Mouse (Mus musculus): ENCODE data around the gene Ncapd2. TPM values are rescaled to one million over a fixed set of nuclear protein-coding genes. Genes with fewer than 3 reads are reported as not detected.

The Ncapd2 gene
- polyA plus RNA-seq, 1 experiment from 2014 or later = 142 TPM

DNA sequence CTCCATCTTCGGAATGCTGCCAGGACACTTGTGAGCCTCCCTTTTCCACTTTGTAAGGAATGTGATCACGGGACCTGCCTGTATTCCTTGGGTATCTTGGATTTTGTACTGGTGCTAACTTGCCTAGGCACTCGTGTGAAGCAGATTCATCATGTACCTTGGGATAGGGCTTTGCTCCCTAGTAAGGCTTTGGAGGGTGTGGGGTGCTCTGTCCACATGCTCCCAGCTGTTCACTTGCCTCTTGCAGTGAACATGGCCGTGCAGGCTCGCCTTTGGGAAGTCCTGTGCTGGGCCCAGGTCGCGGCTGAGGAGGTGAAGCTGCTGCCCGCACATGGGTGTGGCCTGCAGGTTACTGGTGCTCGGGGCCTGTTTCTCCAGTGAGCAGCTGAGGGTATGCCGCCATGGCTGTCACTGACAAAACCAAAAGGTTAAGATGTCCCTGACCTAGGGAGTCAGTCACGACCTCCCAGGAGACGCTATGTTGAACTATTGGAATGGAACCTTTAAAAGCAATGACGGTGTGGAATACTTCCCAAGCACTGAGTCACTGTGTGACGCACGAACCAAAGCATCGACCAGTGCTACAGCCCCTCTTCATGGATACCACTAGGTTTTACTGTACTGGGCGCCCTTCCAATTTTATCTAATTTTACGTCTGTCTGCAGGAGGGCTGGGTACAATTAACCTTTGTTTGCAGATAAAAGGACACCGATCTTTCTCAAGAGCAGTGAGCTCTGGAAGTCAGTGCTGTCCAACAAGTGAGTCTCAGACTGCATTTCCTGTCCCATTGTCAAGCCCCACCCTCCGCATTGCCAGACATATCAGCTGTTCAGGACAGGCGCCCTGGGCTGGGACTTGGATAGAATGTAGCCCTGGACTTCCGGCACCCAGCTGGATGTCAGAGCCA lies 30.4 kb downstream of the Ncapd2 start:
- H3K27ac ChIP-seq = peak overlapping the region; percentile 60; the same call in 1 of the 2 replicates
- no peak for ATAC-seq (ENCODE audit: low FRiP score)
- peaks cover 40% of the 10 kb centered on the region for H3K4me1 ChIP-seq
- no peaks in the 10 kb centered on the region for H3K9me3 ChIP-seq (replicated peaks)
- no peaks in the 10 kb centered on the region for H3K27me3 ChIP-seq
- H3K4me3 ChIP-seq = no peak overlapping the region
- peaks cover 46% of the 10 kb centered on the region for H3K36me3 ChIP-seq
- WGBS = 17% methylated on average over 22 of the region's 22 CpGs
- H3K4me2 ChIP-seq (replicated peaks) = no peak overlapping the region
- peak overlapping the region; percentile 9; the same call in 1 of the 2 replicates for H3K9ac ChIP-seq

DNA sequence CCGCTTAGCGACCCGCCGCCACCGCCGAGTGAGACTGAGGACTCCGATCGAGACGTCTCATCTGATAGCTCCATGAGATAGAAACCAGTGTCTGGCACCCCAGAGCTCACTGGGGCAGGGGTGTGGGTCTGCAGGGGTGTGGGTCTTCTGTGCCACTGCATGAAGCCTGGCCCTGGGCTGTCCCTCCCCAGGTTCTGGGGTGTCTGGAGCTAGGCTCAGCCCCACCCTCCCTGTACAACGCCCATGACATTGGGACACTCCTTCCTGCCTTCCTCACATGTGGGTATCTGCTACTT lies 31.0 kb downstream of the Ncapd2 start:
- 0 out of 2 replicates have a peak overlapping the region, but pooled peaks have one; percentile 17 for H3K27ac ChIP-seq
- peaks cover 37% of the 10 kb centered on the region for H3K4me1 ChIP-seq
- ATAC-seq (ENCODE audit: low FRiP score) = no peak
- H3K36me3 ChIP-seq = peaks cover 46% of the 10 kb centered on the region
- H3K4me2 ChIP-seq (replicated peaks) = no peak overlapping the region
- H3K9ac ChIP-seq = no peak overlapping the region
- H3K9me3 ChIP-seq (replicated peaks) = no peaks in the 10 kb centered on the region
- 65% methylated on average over 10 of the region's 10 CpGs for WGBS
- no peak overlapping the region for H3K4me3 ChIP-seq
- H3K27me3 ChIP-seq = no peaks in the 10 kb centered on the region

DNA sequence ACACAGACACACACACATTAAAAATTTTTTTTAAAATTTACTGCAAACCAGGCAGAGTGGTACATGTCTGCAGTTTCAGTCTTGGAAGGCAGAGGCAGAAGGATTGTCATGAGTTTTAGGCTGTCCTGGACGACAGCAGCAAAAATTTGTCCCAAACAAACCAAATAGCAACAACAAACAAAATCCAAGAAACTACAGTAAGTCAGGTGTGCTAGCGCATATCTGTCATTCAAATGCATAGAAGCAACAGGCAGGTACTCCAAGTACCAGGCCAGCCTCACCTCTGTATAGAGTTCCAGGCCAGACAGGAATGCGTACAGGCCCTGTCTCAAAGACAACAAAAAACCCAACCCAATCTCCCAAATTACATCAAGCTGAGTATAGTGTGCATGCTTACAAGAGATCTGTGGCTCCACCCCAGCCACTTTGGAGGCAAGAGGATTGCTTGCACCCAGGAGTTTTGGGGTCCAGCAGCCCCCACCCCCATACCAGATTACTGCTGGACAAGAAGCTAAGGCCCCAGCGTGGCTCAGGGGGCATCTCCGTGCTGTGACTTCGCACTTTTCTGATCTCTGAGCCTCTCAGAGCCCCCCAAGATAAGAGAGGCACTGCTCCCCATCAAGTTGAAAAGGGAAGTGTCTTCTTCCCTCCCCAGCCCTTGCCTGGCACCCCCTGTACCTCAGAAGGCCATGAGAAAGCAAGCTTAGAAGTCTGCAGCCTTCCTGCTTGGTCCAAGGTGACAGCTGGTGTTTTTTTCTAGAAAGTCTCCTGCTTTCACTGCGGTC lies 31.5 kb downstream of the Ncapd2 start:
- no peaks in the 10 kb centered on the region for H3K27me3 ChIP-seq
- no peak for ATAC-seq (ENCODE audit: low FRiP score)
- WGBS = 86% methylated on average over 7 of the region's 7 CpGs
- no peak overlapping the region for H3K4me3 ChIP-seq
- peaks cover 37% of the 10 kb centered on the region for H3K4me1 ChIP-seq
- peaks cover 46% of the 10 kb centered on the region for H3K36me3 ChIP-seq
- no peak overlapping the region for H3K4me2 ChIP-seq (replicated peaks)
- H3K27ac ChIP-seq = no peak overlapping the region
- no peaks in the 10 kb centered on the region for H3K9me3 ChIP-seq (replicated peaks)
- no peak overlapping the region for H3K9ac ChIP-seq

DNA sequence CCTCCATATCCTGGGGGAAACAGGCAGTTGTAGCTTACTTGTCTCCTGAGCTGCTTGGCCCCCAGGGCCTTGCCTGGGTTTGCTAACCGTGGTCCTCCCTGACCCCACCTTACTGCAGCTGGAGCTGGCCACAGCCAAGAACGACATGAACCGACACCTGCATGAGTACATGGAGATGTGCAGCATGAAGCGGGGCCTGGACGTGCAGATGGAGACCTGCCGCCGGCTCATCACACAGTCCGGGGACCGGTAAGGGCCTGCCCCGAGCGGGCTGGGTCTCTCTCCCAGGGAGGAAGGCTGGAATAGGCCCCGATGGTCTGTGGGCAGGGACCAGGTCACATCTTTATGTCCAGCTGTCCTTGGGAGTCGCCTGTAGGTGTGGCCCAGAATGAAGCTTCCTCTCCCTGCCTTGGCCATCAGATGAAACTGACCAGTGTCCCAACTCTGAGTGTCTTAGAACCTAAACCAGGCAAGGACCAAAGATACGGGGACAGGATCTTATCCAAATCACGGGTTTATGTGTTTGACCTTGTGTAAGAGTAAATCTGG lies 32.5 kb downstream of the Ncapd2 start:
- no peaks in the 10 kb centered on the region for H3K27me3 ChIP-seq
- H3K9me3 ChIP-seq (replicated peaks) = no peaks in the 10 kb centered on the region
- H3K4me2 ChIP-seq (replicated peaks) = no peak overlapping the region
- 86% methylated on average over 15 of the region's 15 CpGs for WGBS
- no peak for ATAC-seq (ENCODE audit: low FRiP score)
- H3K36me3 ChIP-seq = peaks cover 48% of the 10 kb centered on the region
- H3K9ac ChIP-seq = no peak overlapping the region
- no peak overlapping the region for H3K4me3 ChIP-seq
- H3K4me1 ChIP-seq = peaks cover 34% of the 10 kb centered on the region
- no peak overlapping the region for H3K27ac ChIP-seq

DNA sequence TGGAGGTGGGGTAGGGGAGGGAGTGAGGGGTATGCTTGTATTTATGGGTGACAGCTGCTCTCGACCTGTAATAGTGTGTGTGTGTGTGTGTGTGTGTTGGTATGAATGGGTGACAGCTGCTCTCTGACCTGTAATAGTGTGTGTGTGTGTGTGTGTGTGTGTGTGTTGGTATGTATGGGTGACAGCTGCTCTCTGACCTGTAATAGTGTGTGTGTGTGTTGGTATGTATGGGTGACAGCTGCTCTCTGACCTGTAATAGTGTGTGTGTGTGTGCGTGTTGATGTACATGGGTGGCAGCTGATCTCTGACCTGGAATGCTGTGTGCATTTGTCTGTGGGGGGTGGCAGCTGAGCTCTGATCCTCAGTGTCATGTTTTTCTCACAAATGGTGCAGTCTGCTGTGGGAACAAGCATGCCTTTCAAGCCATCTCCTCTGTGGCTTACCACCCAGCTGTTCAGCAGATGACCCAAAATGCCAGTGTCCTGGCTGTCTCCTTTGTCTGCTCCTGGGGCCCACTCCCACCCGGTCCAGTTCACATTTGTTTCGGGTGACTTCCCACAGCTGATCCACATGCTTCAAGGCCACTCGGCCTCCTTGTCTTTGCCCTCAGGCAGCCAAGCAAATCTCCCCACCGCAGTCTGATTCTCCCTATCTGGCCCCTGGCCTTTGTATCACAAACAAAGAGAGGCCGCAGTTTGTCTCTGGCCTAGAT lies 34.4 kb downstream of the Ncapd2 start:
- WGBS = 17% methylated on average over 7 of the region's 7 CpGs
- H3K36me3 ChIP-seq = peaks cover 57% of the 10 kb centered on the region
- peak; percentile 34 for ATAC-seq (ENCODE audit: low FRiP score)

DNA sequence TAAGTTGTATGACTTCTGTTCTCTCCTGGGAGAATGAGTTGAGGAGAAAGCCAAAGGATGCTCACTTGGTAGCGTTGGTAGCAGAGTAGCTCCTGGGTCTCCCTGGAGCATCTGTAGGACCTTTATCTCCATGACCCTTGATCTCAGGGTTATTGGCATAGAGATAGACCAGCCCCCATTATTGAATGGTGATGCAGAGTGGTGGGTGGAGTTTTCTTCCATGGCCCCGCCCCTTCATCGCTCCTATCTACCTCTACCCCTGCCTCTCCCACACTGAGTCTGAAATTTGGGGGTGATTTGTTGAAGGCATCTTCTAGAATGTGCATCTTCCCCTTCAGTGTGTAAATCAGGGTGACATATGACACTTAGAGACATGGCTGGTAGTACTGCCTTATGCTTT lies 35.0 kb downstream of the Ncapd2 start:
- H3K27ac ChIP-seq = peak overlapping the region; percentile 71; the same call in 1 of the 2 replicates
- WGBS = 76% methylated on average over 3 of the region's 3 CpGs
- no peak overlapping the region for H3K4me3 ChIP-seq
- peaks cover 25% of the 10 kb centered on the region for H3K4me1 ChIP-seq
- H3K9me3 ChIP-seq (replicated peaks) = no peaks in the 10 kb centered on the region
- H3K27me3 ChIP-seq = no peaks in the 10 kb centered on the region
- H3K9ac ChIP-seq = no peak overlapping the region
- H3K36me3 ChIP-seq = peaks cover 59% of the 10 kb centered on the region
- H3K4me2 ChIP-seq (replicated peaks) = no peak overlapping the region
- no peak for ATAC-seq (ENCODE audit: low FRiP score)

More for the DNA sequence above, 34.4 kb downstream of the Ncapd2 start:
- no peaks in the 10 kb centered on the region for H3K9me3 ChIP-seq (replicated peaks)
- H3K9ac ChIP-seq = no peak overlapping the region
- no peak overlapping the region for H3K4me2 ChIP-seq (replicated peaks)
- H3K4me3 ChIP-seq = no peak overlapping the region
- no peaks in the 10 kb centered on the region for H3K27me3 ChIP-seq
- peaks cover 26% of the 10 kb centered on the region for H3K4me1 ChIP-seq
- peak overlapping the region; percentile 71 for H3K27ac ChIP-seq

DNA sequence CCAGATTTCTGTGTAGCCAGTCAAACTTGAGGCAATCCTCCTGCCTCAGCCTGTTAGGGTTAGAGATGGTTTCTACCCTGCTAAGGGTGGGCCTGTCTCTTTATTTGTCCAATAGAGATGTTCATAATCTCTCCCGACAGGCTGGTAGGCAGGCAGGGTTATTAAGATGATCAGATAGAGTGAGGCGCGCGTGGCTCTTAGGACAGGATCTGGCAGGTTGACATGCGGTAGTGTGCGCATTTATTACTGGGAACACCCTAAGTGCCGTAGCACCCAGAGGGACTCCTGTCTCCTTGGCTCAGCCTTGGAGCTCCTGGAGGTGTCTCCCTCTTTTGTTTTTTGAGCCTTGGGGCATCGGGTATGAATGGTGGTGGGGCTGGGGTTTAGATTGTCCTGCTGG lies 36.2 kb downstream of the Ncapd2 start:
- Histone ChIP-seq H3K27ac (no peak overlapping the region), H3K4me2 (replicated peaks) (no peak overlapping the region), H3K27me3 (no peaks in the 10 kb centered on the region), H3K36me3 (peaks cover 54% of the 10 kb centered on the region), H3K9ac (no peak overlapping the region), H3K9me3 (replicated peaks) (no peaks in the 10 kb centered on the region), H3K4me1 (peaks cover 16% of the 10 kb centered on the region), H3K4me3 (no peak overlapping the region)
- 88% methylated on average over 8 of the region's 8 CpGs for WGBS
- ATAC-seq (ENCODE audit: low FRiP score) = no peak

DNA sequence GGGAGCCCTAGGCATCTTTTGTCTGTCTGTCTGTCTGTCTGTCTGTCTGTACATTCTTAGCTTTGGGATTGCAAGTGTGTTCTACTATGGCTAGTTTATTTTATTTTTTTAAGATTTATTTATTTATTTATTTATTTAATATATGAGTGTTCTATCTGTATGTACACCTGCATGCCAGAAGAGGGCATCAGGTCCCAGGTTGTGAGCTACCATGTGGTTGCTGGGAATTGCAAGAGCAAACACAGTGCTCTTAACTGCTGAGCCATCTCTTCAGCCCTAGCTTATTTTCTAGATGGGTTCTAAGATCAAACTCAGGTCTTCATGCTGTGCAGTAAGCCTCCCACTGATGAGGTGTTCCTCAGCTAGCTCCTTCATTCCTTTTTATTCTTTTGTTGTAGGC lies 37.0 kb downstream of the Ncapd2 start:
- Histone ChIP-seq H3K9me3 (replicated peaks) (no peaks in the 10 kb centered on the region), H3K9ac (no peak overlapping the region), H3K27me3 (no peaks in the 10 kb centered on the region), H3K27ac (no peak overlapping the region), H3K36me3 (peaks cover 47% of the 10 kb centered on the region), H3K4me1 (peaks cover 17% of the 10 kb centered on the region), H3K4me3 (no peak overlapping the region), H3K4me2 (replicated peaks) (no peak overlapping the region)
- no peak for ATAC-seq (ENCODE audit: low FRiP score)

DNA sequence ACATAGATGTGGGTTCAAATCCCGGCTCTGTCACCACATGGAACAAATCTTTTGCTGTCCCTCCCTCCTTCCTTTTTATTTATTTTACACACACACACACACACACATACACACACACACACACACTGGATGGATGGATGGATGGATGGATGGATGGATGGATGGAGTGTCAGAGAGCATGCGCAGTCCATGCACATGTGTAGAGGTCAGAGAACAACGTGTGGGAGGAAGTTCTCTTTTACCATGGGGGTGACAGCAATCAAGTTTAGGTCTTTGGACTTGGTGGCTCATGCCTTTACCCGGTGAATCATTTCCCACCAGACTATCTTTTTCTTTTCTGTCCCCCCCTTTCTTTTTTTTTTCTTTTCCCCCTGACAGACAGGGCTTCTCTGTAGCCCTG lies 37.8 kb downstream of the Ncapd2 start:
- Histone ChIP-seq H3K27me3 (no peaks in the 10 kb centered on the region), H3K9ac (no peak overlapping the region), H3K4me2 (replicated peaks) (no peak overlapping the region), H3K4me1 (peaks cover 24% of the 10 kb centered on the region), H3K36me3 (peaks cover 38% of the 10 kb centered on the region), H3K27ac (no peak overlapping the region), H3K4me3 (no peak overlapping the region), H3K9me3 (replicated peaks) (no peaks in the 10 kb centered on the region)
- 89% methylated on average over 4 of the region's 4 CpGs for WGBS
- no peak for ATAC-seq (ENCODE audit: low FRiP score)

DNA sequence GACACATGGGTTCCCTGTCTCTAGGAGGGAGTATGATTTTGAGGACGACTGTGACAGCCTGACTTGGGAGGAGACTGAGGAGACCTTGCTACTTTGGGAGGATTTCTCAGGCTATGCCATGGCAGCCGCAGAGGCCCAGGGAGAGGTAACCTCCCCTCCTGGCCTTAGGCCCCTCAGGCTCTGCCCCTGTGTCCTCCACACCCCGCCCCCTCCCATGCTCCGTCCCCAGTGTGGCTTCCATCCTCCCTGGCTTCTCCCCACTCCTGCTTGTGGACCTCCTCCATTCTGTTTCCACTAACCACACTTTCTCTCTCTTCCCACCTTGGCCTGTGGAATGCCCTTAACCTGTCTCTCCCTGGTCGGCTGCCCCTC lies 38.5 kb downstream of the Ncapd2 start:
- Histone ChIP-seq H3K4me3 (no peak overlapping the region), H3K4me2 (replicated peaks) (no peak overlapping the region), H3K4me1 (peaks cover 31% of the 10 kb centered on the region), H3K9ac (no peak overlapping the region), H3K36me3 (peaks cover 35% of the 10 kb centered on the region), H3K27ac (0 out of 2 replicates have a peak overlapping the region, but pooled peaks have one; percentile 18), H3K27me3 (no peaks in the 10 kb centered on the region), H3K9me3 (replicated peaks) (no peaks in the 10 kb centered on the region)
- 84% methylated on average over 5 of the region's 5 CpGs for WGBS
- ATAC-seq (ENCODE audit: low FRiP score) = no peak

DNA sequence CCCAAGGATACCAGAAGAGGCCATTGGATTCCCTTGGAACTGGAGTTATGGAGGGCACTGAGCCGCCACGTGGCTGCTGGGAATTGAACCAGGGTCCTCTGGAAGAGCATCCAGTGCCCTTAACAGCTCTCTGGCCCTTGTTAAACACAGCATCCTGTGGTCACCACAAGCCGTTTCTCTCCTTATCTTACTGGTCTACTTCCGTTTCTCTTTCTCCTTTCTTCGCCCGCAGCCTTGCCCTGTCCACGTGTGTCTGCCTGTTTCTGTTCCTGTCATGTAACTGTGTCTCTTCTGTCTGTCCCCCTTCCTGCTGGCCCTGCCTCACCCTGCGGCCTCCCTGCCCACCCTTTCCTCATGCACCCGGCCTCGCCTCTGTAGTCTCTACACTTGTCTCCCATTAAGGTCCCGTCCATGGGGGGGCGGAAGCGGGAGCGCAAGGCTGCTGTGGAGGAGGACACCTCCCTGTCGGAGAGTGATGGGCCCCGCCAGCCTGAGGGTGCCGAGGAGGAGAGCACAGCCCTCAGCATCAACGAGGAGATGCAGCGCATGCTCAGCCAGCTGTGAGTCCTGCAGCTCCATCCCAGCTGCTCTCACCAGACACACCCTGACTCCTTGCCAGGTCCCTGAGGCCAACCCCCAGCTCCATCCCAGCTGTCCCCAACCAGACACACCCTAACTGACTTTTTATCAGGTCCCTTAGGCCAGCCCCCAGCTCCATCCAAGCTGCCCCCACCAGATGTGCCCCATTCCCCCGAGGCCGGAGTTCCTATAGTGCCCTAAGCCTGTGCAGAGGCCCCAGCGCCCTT lies 39.1 kb downstream of the Ncapd2 start:
- no peak for ATAC-seq (ENCODE audit: low FRiP score)
- 86% methylated on average over 22 of the region's 22 CpGs for WGBS
- peaks cover 33% of the 10 kb centered on the region for H3K4me1 ChIP-seq
- H3K4me2 ChIP-seq (replicated peaks) = no peak overlapping the region
- H3K27ac ChIP-seq = no peak overlapping the region
- H3K27me3 ChIP-seq = no peaks in the 10 kb centered on the region
- no peaks in the 10 kb centered on the region for H3K9me3 ChIP-seq (replicated peaks)
- no peak overlapping the region for H3K9ac ChIP-seq
- H3K4me3 ChIP-seq = no peak overlapping the region
- H3K36me3 ChIP-seq = peaks cover 35% of the 10 kb centered on the region

All from hindbrain, embryonic 12.5 days (tissue).